Mouse (Mus musculus) lung, embryonic 16.5 days (tissue): Measurements from ENCODE around the gene Ppp3r1. TPM values are rescaled to one million over a fixed set of nuclear protein-coding genes. Genes with fewer than 3 reads are reported as not detected.

ENCODE experiments used
- ATAC-seq: fragments of 200-750 bp; cut with Nextera tagmentation; 2 replicates; pipeline ENCODE4 v1.8.0; 2017; ENCODE audit warnings: low read depth, mild to moderate bottlenecking, moderate library complexity
- H3K27ac ChIP-seq: fragments of 300-500 bp; sonication (generic); 2 replicates; pipeline ENCODE4 v1.5.1; 2014; ENCODE audit warnings: mild to moderate bottlenecking, control low read depth, low read length
- H3K27me3 ChIP-seq: fragments of 300-500 bp; sonication (generic); 2 replicates; pipeline ENCODE4 v1.6.1; 2014; ENCODE audit warnings: low read depth, low read length, mixed read lengths; ENCODE audit not compliant: control insufficient read depth, insufficient read depth
- H3K36me3 ChIP-seq: fragments of 300-500 bp; sonication (generic); 2 replicates; pipeline ENCODE4 v1.6.1; 2014; ENCODE audit warnings: low read length; ENCODE audit not compliant: control insufficient read depth, insufficient read depth
- H3K4me1 ChIP-seq: fragments of 300-500 bp; sonication (generic); replicated peaks from 2 replicates; pipeline ENCODE4 v1.6.1; 2014; ENCODE audit warnings: low read length, mixed read lengths; ENCODE audit not compliant: control insufficient read depth, insufficient read depth
- H3K4me2 ChIP-seq: fragments of 300-500 bp; sonication (generic); 2 replicates; pipeline ENCODE4 v1.6.1; 2014; ENCODE audit warnings: low read depth, low read length, control low read depth
- H3K4me3 ChIP-seq: fragments of 300-500 bp; sonication (generic); 2 replicates; pipeline ENCODE4 v1.5.1; 2014; ENCODE audit warnings: mild to moderate bottlenecking, low read length, control low read depth
- H3K9ac ChIP-seq: fragments of 300-500 bp; sonication (generic); 2 replicates; pipeline ENCODE4 v1.6.1; 2014; ENCODE audit warnings: low read length, control low read depth
- H3K9me3 ChIP-seq: fragments of 300-500 bp; sonication (generic); 2 replicates; pipeline ENCODE4 v1.6.1; 2016; ENCODE audit warnings: low read length; ENCODE audit not compliant: control insufficient read depth
- WGBS: fragments of 180-500 bp; shearing (Covaris S2); extraction: QIAGEN DNeasy Blood & Tissue Kit; methylation state at CpG from one replicate; pipeline ENCODE4 v1.1.7; 2014; 5-methylcytosine and 5-hydroxymethylcytosine counted together
- polyA plus RNA-seq: library from polyadenylated mRNA; unstranded; fragments of >200 nt; fragmentation: Nextera tagmentation; extraction: Ambion mirVana; gene quantifications from 2 replicates; pipeline ENCODE4 v1.2.1, GENCODE M21; 2015

Gene Ppp3r1
- polyA plus RNA-seq, 1 experiment from 2014 or later, result 89.4 TPM

DNA sequence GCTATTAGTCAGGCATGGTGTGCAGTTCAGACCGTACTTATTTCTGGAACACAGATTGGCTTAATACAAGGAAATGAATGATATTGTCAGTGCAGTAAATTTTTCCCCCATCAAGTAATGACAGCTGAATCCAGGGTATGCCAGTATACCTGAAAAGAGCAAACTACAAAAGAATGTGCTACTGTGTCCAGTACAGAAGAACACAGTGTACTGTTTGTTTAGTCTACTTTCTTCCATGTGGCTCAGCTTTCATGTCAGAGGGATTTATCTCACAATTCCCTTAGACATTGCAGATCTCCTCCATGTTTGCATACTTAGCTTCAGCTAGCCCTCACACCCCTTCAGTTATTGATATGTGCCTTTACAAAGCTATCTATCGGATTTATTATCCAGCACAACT lies 10.2 kb downstream of the Ppp3r1 start:
- no peak for ATAC-seq
- no peaks in the 10 kb centered on the region for H3K27me3 ChIP-seq
- H3K4me1 ChIP-seq, result peaks cover 31% of the 10 kb centered on the region
- no peak overlapping the region for H3K4me2 ChIP-seq
- no peak overlapping the region for H3K9ac ChIP-seq
- WGBS, result 56% methylated on average over 2 of the region's 2 CpGs
- no peak overlapping the region for H3K27ac ChIP-seq
- no peak overlapping the region for H3K4me3 ChIP-seq
- H3K9me3 ChIP-seq, result no peaks in the 10 kb centered on the region
- H3K36me3 ChIP-seq, result 0 out of 2 replicates have a peak, but pooled peaks cover 3% of the 10 kb centered on the region

DNA sequence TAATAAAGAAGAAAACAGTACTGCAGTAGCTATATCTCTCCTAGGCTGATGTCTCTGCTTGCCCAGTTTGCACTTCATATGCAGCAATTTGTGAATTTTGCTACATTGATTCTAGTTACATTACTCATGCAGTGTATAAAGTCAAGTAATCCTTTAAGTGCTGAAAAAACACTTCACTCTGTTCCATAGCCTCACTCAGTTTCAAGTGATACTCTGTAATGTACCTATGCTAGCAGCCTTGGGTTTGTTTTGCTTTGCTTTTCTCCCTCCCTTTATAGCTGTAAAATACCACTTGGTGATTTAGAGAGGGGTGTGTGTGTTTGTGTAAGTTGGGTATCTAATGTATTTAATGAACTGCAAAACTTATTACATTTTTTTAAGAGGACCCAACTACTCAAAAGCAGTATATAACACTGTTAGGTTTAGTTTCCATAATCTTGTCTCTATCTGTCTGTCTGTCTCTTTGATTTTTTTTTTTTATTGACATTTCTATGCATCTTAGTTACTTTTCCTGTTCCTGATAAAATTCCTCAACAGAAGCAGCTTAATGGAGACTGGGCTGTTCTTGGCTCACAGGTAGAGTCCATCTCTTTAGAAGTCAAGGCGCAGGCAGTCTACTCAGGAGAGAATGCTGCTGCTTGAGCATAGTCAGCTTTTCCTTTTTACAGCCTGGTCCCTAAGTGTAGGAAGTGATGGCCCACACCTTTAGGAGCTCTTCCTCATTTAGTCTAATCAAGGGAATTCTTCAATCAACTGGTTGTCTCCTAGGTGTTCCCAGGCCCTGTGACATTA lies 12.1 kb downstream of the Ppp3r1 start:
- Histone ChIP-seq H3K9me3 (no peaks in the 10 kb centered on the region), H3K27me3 (no peaks in the 10 kb centered on the region), H3K4me1 (peaks cover 31% of the 10 kb centered on the region), H3K27ac (peak overlapping the region; percentile 72), H3K9ac (peak overlapping the region; percentile 34; the same call in 1 of the 2 replicates), H3K4me2 (peak overlapping the region; percentile 32), H3K4me3 (no peak overlapping the region), H3K36me3 (0 out of 2 replicates have a peak, but pooled peaks cover 3% of the 10 kb centered on the region)
- WGBS, result 63% methylated on average over 1 of the region's 1 CpGs
- peak; percentile 94 for ATAC-seq

DNA sequence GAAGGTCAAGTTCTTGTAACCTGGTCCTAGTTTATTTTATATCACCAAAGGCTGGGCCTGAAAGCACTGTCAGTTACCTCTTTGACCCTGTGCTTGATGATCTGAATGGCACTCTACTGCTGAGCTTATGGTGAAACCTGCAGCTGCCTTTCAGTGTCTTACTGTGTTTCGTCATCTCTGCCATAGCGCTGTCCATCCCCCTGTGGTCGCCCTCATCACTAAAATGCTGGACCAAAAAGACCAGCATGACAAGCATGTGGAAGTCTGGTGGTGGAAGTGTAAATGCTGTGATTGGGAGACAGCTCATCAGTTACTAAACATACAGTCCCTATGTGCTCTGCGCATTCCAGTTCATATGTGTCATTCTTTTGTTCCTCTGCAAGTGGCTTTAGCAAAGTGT lies 13.2 kb downstream of the Ppp3r1 start:
- Histone ChIP-seq H3K36me3 (0 out of 2 replicates have a peak, but pooled peaks cover 3% of the 10 kb centered on the region), H3K27me3 (no peaks in the 10 kb centered on the region), H3K27ac (no peak overlapping the region), H3K4me2 (no peak overlapping the region), H3K9me3 (no peaks in the 10 kb centered on the region), H3K4me3 (no peak overlapping the region), H3K4me1 (peaks cover 28% of the 10 kb centered on the region), H3K9ac (no peak overlapping the region)
- WGBS, result 88% methylated on average over 4 of the region's 4 CpGs
- ATAC-seq, result no peak

DNA sequence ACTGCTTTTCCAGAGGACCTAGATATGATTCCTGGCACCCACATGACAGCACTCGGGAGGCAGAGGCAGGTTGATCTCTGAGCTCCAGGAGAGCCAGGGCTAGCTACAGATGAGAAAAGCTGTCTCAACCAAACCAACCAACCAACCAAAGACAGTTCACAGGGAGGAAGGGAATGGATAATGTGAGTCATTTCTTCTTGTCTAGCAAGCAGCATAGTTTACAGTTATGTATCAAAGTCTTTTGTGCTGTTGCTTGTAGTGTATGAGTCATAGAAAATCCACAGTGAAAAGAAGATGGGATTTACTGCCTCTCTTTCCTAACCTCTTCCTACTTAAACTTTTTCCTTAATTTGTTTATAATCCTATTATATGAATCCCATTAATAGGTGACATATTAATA lies 17.6 kb downstream of the Ppp3r1 start:
- no peak for ATAC-seq
- Histone ChIP-seq H3K27me3 (no peaks in the 10 kb centered on the region), H3K4me3 (no peak overlapping the region), H3K9ac (no peak overlapping the region), H3K4me1 (peaks cover 12% of the 10 kb centered on the region), H3K36me3 (0 out of 2 replicates have a peak, but pooled peaks cover 3% of the 10 kb centered on the region), H3K9me3 (no peaks in the 10 kb centered on the region), H3K4me2 (no peak overlapping the region), H3K27ac (no peak overlapping the region)
- 97% methylated on average over 1 of the region's 1 CpGs for WGBS

DNA sequence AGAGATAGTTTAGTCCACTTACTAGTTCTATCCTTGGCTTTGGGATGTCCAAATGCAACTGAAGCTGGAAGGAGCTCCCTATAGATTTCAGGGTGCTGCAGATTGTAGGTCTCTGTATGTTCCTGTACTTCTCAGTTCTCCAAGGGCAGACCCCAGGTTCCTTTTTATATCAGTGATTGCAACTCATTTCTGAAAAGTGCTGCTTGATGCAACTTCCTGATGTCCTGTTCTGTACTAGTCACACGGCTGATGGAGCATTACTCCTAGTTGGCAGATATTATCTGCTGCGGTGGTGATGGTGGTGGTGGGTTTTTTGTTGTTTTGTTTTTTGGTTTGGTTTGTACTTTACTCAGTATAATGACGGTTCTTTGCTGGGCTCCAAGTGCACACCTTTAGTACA lies 21.7 kb downstream of the Ppp3r1 start:
- H3K4me3 ChIP-seq, result no peak overlapping the region
- H3K4me2 ChIP-seq, result no peak overlapping the region
- no peaks in the 10 kb centered on the region for H3K9me3 ChIP-seq
- H3K27me3 ChIP-seq, result no peaks in the 10 kb centered on the region
- 66% methylated on average over 3 of the region's 3 CpGs for WGBS
- peaks cover 2% of the 10 kb centered on the region; the same call in 1 of the 2 replicates for H3K4me1 ChIP-seq
- H3K9ac ChIP-seq, result no peak overlapping the region
- ATAC-seq, result no peak
- no peak overlapping the region for H3K27ac ChIP-seq
- peaks cover 3% of the 10 kb centered on the region; the same call in 1 of the 2 replicates for H3K36me3 ChIP-seq

DNA sequence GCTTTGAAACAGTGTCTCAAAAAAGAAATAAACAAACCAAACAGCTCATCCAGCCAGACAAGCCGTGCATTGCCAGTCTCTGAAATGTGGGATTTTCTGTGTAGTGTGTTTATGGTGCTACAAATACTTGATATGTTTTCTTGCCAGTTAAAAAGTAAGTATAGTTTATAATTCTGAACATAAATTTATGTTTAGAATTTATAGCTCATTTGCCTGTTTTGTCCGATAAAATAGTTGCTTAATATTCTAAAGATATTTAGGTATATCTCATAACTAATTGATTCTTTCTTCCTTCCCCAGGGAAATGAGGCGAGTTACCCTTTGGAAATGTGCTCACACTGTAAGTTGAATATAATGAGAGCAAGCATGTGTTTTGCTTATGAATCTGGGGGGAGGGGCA lies 22.7 kb downstream of the Ppp3r1 start, which contains the start of gene Wdr92:
TSS of gene Wdr92 (plus strand) at position 301 of the 400 bp plus-strand sequence.
- H3K9me3 ChIP-seq, result no peaks in the 10 kb centered on the region
- WGBS, result 61% methylated on average over 3 of the region's 3 CpGs
- no peak within 1 kb of the TSS for H3K4me2 ChIP-seq
- H3K4me1 ChIP-seq, result peaks cover 2% of the 10 kb centered on the region; the same call in 1 of the 2 replicates
- no peaks in the 10 kb centered on the region for H3K27me3 ChIP-seq
- H3K9ac ChIP-seq, result no peak within 1 kb of the TSS
- H3K4me3 ChIP-seq, result no peak within 1 kb of the TSS
- no peak within 1 kb of the TSS for H3K27ac ChIP-seq
- ATAC-seq, result no peak
- peaks cover 3% of the 10 kb centered on the region; the same call in 1 of the 2 replicates for H3K36me3 ChIP-seq

DNA sequence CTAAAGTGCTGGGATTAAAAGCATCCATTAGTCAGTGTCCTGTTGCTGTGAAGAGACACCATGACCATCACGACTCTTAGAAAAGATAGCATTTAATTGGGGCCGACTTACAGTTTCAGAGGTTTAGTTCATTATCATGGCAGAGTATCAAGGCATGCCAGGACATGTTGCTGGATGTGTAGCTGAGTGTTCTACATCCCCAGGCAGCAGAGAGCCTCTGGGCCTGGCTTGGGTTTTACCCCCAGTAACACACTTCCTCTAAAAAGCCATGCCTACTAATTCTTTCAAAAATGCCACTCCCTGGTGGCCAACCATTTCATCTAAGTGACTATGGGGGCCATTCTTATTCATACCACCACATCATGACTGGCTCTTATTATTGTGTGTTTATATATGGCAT lies 24.1 kb downstream of the Ppp3r1 start:
- Histone ChIP-seq H3K27me3 (no peaks in the 10 kb centered on the region), H3K36me3 (peaks cover 3% of the 10 kb centered on the region; the same call in 1 of the 2 replicates), H3K4me1 (peaks cover 2% of the 10 kb centered on the region; the same call in 1 of the 2 replicates), H3K9ac (no peak overlapping the region), H3K9me3 (no peaks in the 10 kb centered on the region), H3K4me2 (no peak overlapping the region), H3K4me3 (no peak overlapping the region), H3K27ac (no peak overlapping the region)
- 80% methylated on average over 2 of the region's 2 CpGs for WGBS
- ATAC-seq, result no peak

DNA sequence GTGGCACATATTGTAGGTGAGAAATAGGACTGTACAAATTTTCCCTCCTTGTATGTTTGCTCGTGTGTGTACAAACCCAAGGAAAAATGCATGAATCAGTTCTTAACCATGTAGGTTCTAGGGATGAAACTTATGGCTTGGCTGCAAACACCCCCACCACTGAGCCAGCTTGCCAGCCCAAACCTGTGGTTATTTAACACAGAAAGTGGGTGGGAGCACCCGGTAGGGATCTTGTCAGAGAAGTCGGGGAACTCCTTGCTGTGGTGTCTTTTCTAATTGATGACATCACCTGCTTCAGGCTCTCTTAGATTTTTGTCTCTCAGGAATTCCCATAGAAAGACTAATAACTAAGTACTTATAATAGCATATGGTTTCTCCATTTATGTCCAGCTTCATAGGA lies 28.6 kb downstream of the Ppp3r1 start:
- H3K36me3 ChIP-seq, result peaks cover 3% of the 10 kb centered on the region; the same call in 1 of the 2 replicates

DNA sequence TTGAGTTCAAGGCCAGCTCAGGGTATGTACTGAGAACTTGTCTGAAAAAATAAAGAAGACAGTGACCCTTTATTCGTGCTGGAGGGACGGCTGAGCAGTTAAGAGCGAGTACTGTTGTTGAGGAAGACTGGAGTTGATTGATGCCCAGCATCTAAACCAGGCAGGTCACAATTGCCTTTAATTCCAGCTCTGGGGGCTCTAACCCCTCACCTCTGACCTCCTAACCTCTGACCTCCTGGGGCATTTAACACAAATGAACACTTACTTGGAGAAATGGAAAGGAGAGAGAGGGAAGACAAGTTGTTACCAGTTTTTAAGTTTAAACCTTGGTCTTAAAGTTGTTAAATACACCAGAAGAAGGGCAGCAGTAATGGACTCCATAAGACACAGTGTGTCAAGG lies 29.7 kb downstream of the Ppp3r1 start:
- Histone ChIP-seq H3K9ac (no peak overlapping the region), H3K36me3 (no peaks in the 10 kb centered on the region), H3K4me1 (no peaks in the 10 kb centered on the region), H3K27ac (no peak overlapping the region), H3K4me2 (no peak overlapping the region), H3K4me3 (no peak overlapping the region), H3K27me3 (no peaks in the 10 kb centered on the region), H3K9me3 (no peaks in the 10 kb centered on the region)
- no peak for ATAC-seq
- 70% methylated on average over 3 of the region's 3 CpGs for WGBS

More for the DNA sequence above, 28.6 kb downstream of the Ppp3r1 start:
- no peaks in the 10 kb centered on the region for H3K27me3 ChIP-seq
- 81% methylated on average over 3 of the region's 3 CpGs for WGBS
- H3K4me3 ChIP-seq, result no peak overlapping the region
- H3K9me3 ChIP-seq, result no peaks in the 10 kb centered on the region
- H3K27ac ChIP-seq, result no peak overlapping the region
- ATAC-seq, result no peak
- H3K4me2 ChIP-seq, result no peak overlapping the region
- H3K4me1 ChIP-seq, result no peaks in the 10 kb centered on the region
- H3K9ac ChIP-seq, result no peak overlapping the region
